ENCODE assay signal across 17 mouse cellular contexts in genomic region chr11:32244617-32245016, GRCm38 (mm10). TPM values are rescaled to one million over a fixed set of nuclear protein-coding genes. Genes with fewer than 3 reads are reported as not detected.
DNase-seq lines count a peak whose midpoint lies in the region; ATAC-seq and TF ChIP-seq lines count a peak whose summit lies in the region.
"Had no signal": no experiment of that assay in that cellular context is flagged by ENCODE, and none has a peak within 500 bp of the region (broad histone marks: within the 10 kb centered on the region; RNA-seq: fewer than 3 reads in every experiment).

No protein-coding gene starts in this region.

- H3K36me3 ChIP-seq in heart, embryonic 10.5 days, result peaks cover 60% of the 10 kb centered on the region
- H3K36me3 ChIP-seq in kidney, embryonic 16.5 days (ENCODE audit: insufficient read depth, low read length), result peaks cover 24% of the 10 kb centered on the region
- H3K36me3 ChIP-seq in spleen, adult 2 months (ENCODE audit: control insufficient read depth, insufficient read depth, low read length), result peaks cover 21% of the 10 kb centered on the region
- peaks cover 21% of the 10 kb centered on the region for H3K36me3 ChIP-seq in liver, embryonic 16.5 days (ENCODE audit: control insufficient read depth, insufficient read depth)

- no peak for TF ChIP-seq CTCF in spleen, adult 2 months (IDR thresholded peaks at IDR 0.05; ENCODE audit: extremely low read depth, insufficient read depth, insufficient read length, insufficient replicate concordance)

- H3K4me3 ChIP-seq in heart, embryonic 10.5 days, result no peak overlapping the region
- no peak overlapping the region for H3K4me3 ChIP-seq in kidney, embryonic 16.5 days (ENCODE audit: low read length)
- H3K4me3 ChIP-seq in spleen, adult 2 months (ENCODE audit: extremely low read depth, insufficient read depth, insufficient read length), result no peak overlapping the region
- no peak overlapping the region for H3K4me3 ChIP-seq in liver, embryonic 16.5 days (ENCODE audit: low read depth, low read length)

- no peak overlapping the region for H3K9ac ChIP-seq in kidney, embryonic 16.5 days (replicated peaks; ENCODE audit: low read length)
- peak overlapping the region; percentile 73 for H3K9ac ChIP-seq in liver, embryonic 16.5 days (ENCODE audit: low read depth, low read length)

- no peaks in the 10 kb centered on the region for H3K27me3 ChIP-seq in heart, embryonic 10.5 days (ENCODE audit: insufficient read depth, poor library complexity, severe bottlenecking)
- no peaks in the 10 kb centered on the region for H3K27me3 ChIP-seq in kidney, embryonic 16.5 days (ENCODE audit: insufficient read depth, low read length)
- no peaks in the 10 kb centered on the region for H3K27me3 ChIP-seq in spleen, adult 2 months (ENCODE audit: control insufficient read depth, insufficient read depth, low read length)
- H3K27me3 ChIP-seq in liver, embryonic 16.5 days (ENCODE audit: control insufficient read depth, insufficient read depth, low read depth, low read length), result no peaks in the 10 kb centered on the region

- TF ChIP-seq POLR2A in spleen, adult 2 months (IDR thresholded peaks at IDR 0.05; ENCODE audit: low read depth, low read length), result no peak

- H3K4me2 ChIP-seq in kidney, embryonic 16.5 days (replicated peaks; ENCODE audit: low read depth, low read length), result no peak overlapping the region
- H3K4me2 ChIP-seq in liver, embryonic 16.5 days (ENCODE audit: low read depth, low read length), result peak overlapping the region; percentile 61

- H3K4me1 ChIP-seq in heart, embryonic 10.5 days, result peaks cover 16% of the 10 kb centered on the region; the same call in 1 of the 2 replicates
- H3K4me1 ChIP-seq in kidney, embryonic 16.5 days (ENCODE audit: insufficient read depth, low read length), result peaks cover 18% of the 10 kb centered on the region
- H3K4me1 ChIP-seq in spleen, adult 2 months (ENCODE audit: control insufficient read depth, insufficient read depth, insufficient read length), result no peaks in the 10 kb centered on the region; the same call in 1 of the 2 replicates
- peaks cover 89% of the 10 kb centered on the region for H3K4me1 ChIP-seq in liver, embryonic 16.5 days (ENCODE audit: control insufficient read depth, low read depth, low read length)

- H3K27ac ChIP-seq in heart, embryonic 10.5 days, result peak overlapping the region; percentile 76
- peak overlapping the region; percentile 84 for H3K27ac ChIP-seq in kidney, embryonic 16.5 days (ENCODE audit: low read length)
- peak overlapping the region; percentile 55 for H3K27ac ChIP-seq in spleen, adult 2 months (ENCODE audit: insufficient read depth, low read length)
- H3K27ac ChIP-seq in liver, embryonic 16.5 days (ENCODE audit: low read length), result peak overlapping the region; percentile 99

- 88% methylated on average over 1 of the region's 1 CpGs for WGBS in heart, embryonic 10.5 days
- WGBS in kidney, embryonic 16.5 days, result 75% methylated on average over 1 of the region's 1 CpGs
- 76% methylated on average over 1 of the region's 1 CpGs for WGBS in spleen, adult 2 months
- 52% methylated on average over 1 of the region's 1 CpGs for WGBS in liver, embryonic 16.5 days (ENCODE audit: insufficient replicate concordance)

- no peak for ATAC-seq in kidney, embryonic 16.5 days (ENCODE audit: low FRiP score, low TSS enrichment)
- ATAC-seq in liver, embryonic 16.5 days (ENCODE audit: low read depth), result no peak
- ATAC-seq in monocyte, adult 5-6 weeks (replicated peaks; ENCODE audit: insufficient number of reproducible peaks, low FRiP score, low TSS enrichment, poor library complexity, severe bottlenecking), result no peak

- no peaks in the 10 kb centered on the region for H3K9me3 ChIP-seq in heart, embryonic 10.5 days
- H3K9me3 ChIP-seq in kidney, embryonic 16.5 days (ENCODE audit: low read length), result no peaks in the 10 kb centered on the region
- no peaks in the 10 kb centered on the region for H3K9me3 ChIP-seq in liver, embryonic 16.5 days (replicated peaks; ENCODE audit: control insufficient read depth, low read length)
- H3K9me3 ChIP-seq: G1E had no signal

- no peak for DNase-seq in heart, embryonic 10.5 days (ENCODE audit: low spot score)
- no peak for DNase-seq in heart, adult 8-10 months (ENCODE audit: low spot score)
- no peak for DNase-seq in kidney, postnatal 25 days
- DNase-seq in spleen, adult 2 months (ENCODE audit: low read depth in 1 of 2, low spot score in 2 of 2), result no peak
- no peak for DNase-seq in spleen, postnatal 36 days (ENCODE audit: low spot score in 2 of 2)
- DNase-seq: adrenal gland, postnatal 36 days; cerebellum, adult 11-12 months; kidney, adult 18-20 months; left cerebral cortex, postnatal 4 days; lung, postnatal 14 days; thymus, postnatal 36 days had no signal

RNA-seq across cellular contexts. Expression of gene Mpg, which starts 18.3 kb away (rescaled TPM):
- polyA plus RNA-seq in heart, embryonic 10.5 days (2016; fragmentation: Nextera tagmentation; extraction: Ambion mirVana), result 21.3 and 26.3 TPM in 2 replicates
- 1 to 10 TPM; 5.5 to 7.7 (median 6.2) TPM for total RNA-seq in heart, adult 8-10 months (2022)
- 38.3 and 42.4 TPM in 2 replicates for polyA plus RNA-seq in kidney, embryonic 16.5 days (2015; fragmentation: Nextera tagmentation; extraction: Ambion mirVana)
- polyA plus RNA-seq in spleen, adult 2 months (2012; rRNA removed), result 10.4 and 11.1 TPM in 2 replicates
- polyA plus RNA-seq in liver, embryonic 16.5 days (2015; fragmentation: Nextera tagmentation; extraction: Ambion mirVana), result 18.5 and 19.6 TPM in 2 replicates
- total RNA-seq in monocyte, adult 5-6 weeks (2017), result 6.3 to 14.3 TPM (median 9.1 TPM) in 3 replicates

RNA-seq across cellular contexts. Expression of gene Rhbdf1, which starts 22.5 kb away (rescaled TPM):
- 40.8 and 42.4 TPM in 2 replicates for polyA plus RNA-seq in heart, embryonic 10.5 days (2016; fragmentation: Nextera tagmentation; extraction: Ambion mirVana)
- total RNA-seq in heart, adult 8-10 months (2022), result 10 to 100 TPM; 20.4 to 26.8 (median 23.0) TPM
- 61.9 and 62.1 TPM in 2 replicates for polyA plus RNA-seq in kidney, embryonic 16.5 days (2015; fragmentation: Nextera tagmentation; extraction: Ambion mirVana)
- 52.3 and 55.3 TPM in 2 replicates for polyA plus RNA-seq in spleen, adult 2 months (2012; rRNA removed)
- 5.8 and 6.5 TPM in 2 replicates for polyA plus RNA-seq in liver, embryonic 16.5 days (2015; fragmentation: Nextera tagmentation; extraction: Ambion mirVana)
- total RNA-seq in monocyte, adult 5-6 weeks (2017), result 0.48 to 2.3 TPM (median 1.9 TPM) in 3 replicates

RNA-seq across cellular contexts. Expression of gene Nprl3, which starts 22.9 kb away (rescaled TPM):
- polyA plus RNA-seq in heart, embryonic 10.5 days (2016; fragmentation: Nextera tagmentation; extraction: Ambion mirVana), result 43.8 and 44.5 TPM in 2 replicates
- total RNA-seq in heart, adult 8-10 months (2022), result 10 to 100 TPM; 27.3 to 29.9 (median 28.3) TPM
- polyA plus RNA-seq in kidney, embryonic 16.5 days (2015; fragmentation: Nextera tagmentation; extraction: Ambion mirVana), result 50.2 and 50.8 TPM in 2 replicates
- 76.9 and 87.3 TPM in 2 replicates for polyA plus RNA-seq in spleen, adult 2 months (2012; rRNA removed)
- polyA plus RNA-seq in liver, embryonic 16.5 days (2015; fragmentation: Nextera tagmentation; extraction: Ambion mirVana), result 30.8 and 31.5 TPM in 2 replicates
- 15.3 to 23.5 TPM (median 19.7 TPM) in 3 replicates for total RNA-seq in monocyte, adult 5-6 weeks (2017)

RNA-seq across cellular contexts. Expression of gene Hba-x, which starts 31.6 kb away (rescaled TPM):
- 8,501 and 9,179 TPM in 2 replicates for polyA plus RNA-seq in heart, embryonic 10.5 days (2016; fragmentation: Nextera tagmentation; extraction: Ambion mirVana)
- total RNA-seq in heart, adult 8-10 months (2022), result not detected
- 20.0 and 23.7 TPM in 2 replicates for polyA plus RNA-seq in kidney, embryonic 16.5 days (2015; fragmentation: Nextera tagmentation; extraction: Ambion mirVana)
- polyA plus RNA-seq in spleen, adult 2 months (2012; rRNA removed), result 0.21 TPM in 1 of 2 replicates, not detected in the other
- 43.7 and 47.4 TPM in 2 replicates for polyA plus RNA-seq in liver, embryonic 16.5 days (2015; fragmentation: Nextera tagmentation; extraction: Ambion mirVana)
- not detected in 3 replicates for total RNA-seq in monocyte, adult 5-6 weeks (2017)
- total RNA-seq: adrenal gland, postnatal 36 days; G1E; layer of hippocampus, postnatal 10 days; left cerebral cortex, postnatal 4 days had no signal
- polyA plus RNA-seq: C2C12 had no signal

RNA-seq across cellular contexts. Expression of gene Hba-a1, which starts 38.7 kb away (rescaled TPM):
- polyA plus RNA-seq in heart, embryonic 10.5 days (2016; fragmentation: Nextera tagmentation; extraction: Ambion mirVana), result 4,954 and 6,566 TPM in 2 replicates
- over 10,000 TPM in 1 of 4 experiments, 1,000 to 10,000 TPM in 3; 1,679 to 11,117 (median 2,615) TPM for total RNA-seq in heart, adult 8-10 months (2022)
- 4,198 and 4,493 TPM in 2 replicates for polyA plus RNA-seq in kidney, embryonic 16.5 days (2015; fragmentation: Nextera tagmentation; extraction: Ambion mirVana)
- polyA plus RNA-seq in spleen, adult 2 months (2012; rRNA removed), result 52,565 and 79,309 TPM in 2 replicates
- 72,809 and 72,929 TPM in 2 replicates for polyA plus RNA-seq in liver, embryonic 16.5 days (2015; fragmentation: Nextera tagmentation; extraction: Ambion mirVana)
- 197 to 2,631 TPM (median 2,328 TPM) in 3 replicates for total RNA-seq in monocyte, adult 5-6 weeks (2017)
